Mouse (Mus musculus): ENCODE measurements around the gene Rap1a.

Gene Rap1a

DNA sequence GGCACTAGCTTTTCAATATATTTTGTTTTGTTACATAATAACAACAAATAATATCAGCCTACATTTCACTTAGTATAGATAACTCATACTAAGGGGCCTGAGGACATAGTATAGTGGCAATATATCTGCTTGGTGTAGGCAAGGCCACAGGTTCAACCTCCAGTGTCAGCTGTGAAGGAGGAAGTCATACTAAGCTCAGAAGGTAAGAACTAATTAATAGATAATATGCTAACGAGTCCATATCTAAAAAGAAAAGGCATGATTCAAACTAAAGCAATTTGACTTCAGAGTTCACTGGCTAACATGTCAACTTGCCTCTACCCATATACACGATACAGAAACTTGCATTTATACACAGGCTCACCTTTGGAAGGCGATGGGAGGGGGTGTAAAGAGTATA is 41.1 kb downstream of the Rap1a start:
- DNase-seq (ENCODE audit: low spot score) = no peak

DNA sequence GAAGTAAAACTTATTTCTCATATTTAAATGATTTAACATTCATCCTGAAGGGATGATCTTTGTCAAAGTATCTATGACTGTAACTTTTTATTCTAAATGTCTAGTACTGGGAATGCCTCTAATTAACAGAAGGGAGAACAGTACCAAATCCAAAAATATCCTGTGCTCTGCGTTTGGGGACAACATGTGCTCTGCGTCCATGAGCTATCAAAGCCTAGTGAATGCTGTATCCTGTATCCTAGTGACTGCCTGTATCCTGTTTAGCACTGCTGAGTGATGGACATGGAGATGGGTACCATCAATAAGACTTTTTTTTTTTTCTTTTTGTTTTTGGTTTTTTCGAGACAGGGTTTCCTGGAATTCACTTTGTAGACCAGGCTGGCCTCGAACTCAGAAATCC is 42.5 kb downstream of the Rap1a start:
- no peak for DNase-seq (ENCODE audit: low spot score)

DNA sequence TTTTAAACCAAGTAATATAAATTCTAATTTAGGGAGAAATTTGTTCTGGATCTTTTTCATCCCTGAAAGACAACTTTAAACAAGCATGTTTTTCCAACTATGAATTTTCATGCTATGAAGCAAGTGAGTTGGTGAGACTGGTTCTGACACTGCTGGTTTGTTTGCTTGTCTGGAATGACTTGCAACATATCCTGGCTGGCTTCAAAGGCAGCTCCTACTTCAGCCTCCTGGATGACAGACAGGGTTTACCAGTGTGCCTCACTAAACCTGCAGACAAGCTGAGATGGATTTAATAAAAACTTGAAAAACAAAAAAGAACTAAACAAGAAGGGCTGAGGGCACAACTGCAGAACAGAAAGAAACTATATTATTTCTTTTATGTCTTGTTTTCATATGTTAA is 43.0 kb downstream of the Rap1a start:
- no peak for DNase-seq (ENCODE audit: low spot score)

DNA sequence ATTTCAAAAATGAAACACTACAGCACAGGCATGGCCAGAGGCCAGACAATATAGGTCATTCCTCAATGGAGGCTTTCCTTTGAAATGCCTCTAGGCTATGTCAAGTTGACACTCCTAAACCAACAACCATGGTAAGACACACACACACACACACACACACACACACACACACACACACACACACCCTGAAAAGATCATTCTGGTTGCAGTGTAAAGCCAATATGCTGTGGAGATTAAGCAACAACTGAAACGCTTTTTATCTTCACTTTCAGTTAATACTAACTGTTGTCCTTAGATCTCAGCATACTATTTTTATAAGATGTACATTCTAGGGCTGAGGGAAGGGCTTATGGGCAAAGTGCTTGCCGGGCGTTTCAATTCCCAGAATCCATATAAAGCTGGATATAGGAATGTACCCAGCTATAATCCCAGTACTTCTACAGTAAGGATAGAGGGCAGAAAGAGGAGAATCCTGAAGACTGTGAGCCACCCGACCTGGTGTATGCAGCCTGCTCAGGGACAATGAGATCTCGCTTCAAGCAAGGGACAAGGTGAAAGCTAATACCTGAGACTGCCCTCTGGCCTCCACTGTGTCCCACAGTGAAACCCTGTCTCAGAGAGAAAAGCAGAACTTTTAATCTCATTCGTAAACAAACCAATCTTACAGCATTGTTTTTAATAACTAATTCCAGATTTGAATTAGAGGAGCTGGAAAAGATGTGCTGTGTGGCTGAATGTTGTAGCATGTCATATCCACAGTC is 43.6 kb downstream of the Rap1a start:
- no peak for DNase-seq (ENCODE audit: low spot score)

DNA sequence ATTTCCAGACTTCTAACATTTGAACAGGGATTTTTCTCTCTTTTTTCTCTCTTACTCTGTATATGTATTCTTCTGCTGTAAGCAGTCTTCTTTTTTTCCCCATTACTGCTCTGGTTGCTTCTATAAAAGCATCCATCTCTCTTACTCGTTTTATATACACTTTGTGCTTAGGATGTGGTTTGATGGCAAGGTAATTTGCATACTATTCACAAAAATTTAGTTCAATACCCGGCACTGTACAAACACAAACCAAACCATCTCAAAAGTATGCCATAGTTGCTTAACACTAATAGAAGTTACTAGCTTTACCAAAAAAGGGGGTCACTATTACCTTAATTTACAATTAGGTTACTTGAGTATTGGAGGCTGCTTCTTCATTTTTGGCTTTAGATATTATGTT is 44.6 kb downstream of the Rap1a start:
- DNase-seq (ENCODE audit: low spot score) = no peak

DNA sequence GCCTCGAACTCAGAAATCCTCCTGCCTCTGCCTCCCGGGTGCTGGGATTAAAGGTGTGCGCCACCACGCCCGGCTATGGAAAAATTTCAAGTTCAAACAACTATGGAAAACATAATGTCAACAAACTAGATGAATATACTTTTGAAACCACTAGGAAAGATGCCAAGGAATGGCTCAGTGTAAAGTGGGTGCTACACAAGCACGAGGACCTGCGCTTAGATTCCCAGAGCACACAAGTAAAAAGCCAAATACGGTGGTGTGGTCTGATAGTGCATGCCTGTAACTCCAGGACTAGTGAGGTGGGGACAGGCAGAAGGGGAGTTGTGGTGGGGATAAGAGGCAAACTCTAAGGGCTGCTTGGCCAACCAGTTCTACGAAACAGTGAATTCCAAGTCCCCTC is 46.0 kb downstream of the Rap1a start:
- DNase-seq (ENCODE audit: low spot score) = no peak

DNA sequence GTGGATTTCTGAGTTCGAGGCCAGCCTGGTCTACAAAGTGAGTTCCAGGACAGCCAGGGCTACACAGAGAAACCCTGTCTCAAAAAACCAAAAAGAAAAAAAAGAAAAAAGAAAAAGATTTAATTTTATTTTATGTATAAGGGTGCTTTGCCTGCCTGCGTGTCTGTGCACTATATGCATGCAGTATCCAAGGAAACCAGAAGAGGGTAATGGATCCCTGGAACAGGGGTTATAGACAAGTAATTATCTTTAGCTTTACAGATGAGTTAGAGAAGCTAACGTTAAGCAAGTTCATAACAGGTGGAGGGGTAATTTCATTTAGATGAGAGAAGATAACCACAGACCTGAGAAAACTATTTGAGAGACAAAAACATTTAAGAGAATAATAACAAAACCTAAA is 47.0 kb downstream of the Rap1a start:
- DNase-seq (ENCODE audit: low spot score) = no peak

DNA sequence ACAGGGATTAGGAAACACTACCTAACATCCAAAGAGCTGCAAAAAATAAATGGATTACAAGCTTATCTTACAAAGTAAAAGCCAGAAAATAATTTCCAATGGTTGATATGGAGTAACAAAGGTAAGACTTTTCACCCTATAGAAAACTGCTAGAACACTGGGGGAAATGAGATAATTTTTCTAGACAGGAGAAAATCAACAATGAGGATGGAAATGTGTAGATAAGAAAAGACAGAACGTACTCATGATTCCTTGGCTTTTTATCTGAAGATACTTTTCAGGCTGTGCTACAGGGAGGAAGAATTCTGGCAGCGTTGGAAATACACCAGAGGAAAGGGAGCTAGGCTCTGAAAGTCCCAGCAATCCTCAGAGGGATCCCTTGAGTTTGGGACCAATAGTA is 50.3 kb downstream of the Rap1a start:
- no peak for DNase-seq (ENCODE audit: low spot score)

DNA sequence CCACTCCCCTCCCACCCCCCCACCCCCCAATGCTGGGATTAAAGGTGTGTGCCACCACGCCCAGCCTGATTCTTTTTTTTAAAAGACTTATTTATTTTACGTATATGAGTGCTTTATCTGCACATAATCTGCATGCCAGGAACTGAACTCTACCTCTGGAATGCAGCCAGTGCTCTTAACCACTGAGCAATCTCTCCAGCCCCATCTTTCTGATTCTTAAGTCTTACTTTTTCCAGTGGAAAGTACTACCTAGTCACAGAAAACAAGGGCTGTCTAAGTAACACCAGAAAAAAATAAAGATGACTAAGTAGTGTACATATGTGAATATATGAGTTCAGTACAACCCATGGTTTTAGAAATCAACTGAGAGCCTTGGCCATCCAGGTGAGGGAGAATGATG is 54.6 kb downstream of the Rap1a start:
- no peak for DNase-seq (ENCODE audit: low spot score)

DNA sequence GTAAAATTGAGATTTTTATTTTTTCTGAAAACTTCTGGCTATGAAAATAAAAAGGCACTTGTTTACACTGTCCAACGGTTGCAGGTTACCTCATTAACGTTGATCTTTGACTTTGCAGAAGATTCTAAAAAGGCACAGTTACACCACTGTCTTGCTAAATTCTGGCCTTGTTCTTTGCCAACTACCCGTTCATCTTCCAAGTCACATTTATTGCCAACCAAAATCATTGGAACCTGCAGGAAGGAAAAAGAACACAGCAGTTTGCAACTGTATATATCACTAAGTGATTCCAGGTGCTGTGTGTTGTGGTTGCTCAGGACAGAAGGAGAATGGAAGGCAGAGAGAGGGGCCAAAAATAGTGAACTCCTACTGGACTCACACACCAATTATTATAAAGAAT is 63.5 kb downstream of the Rap1a start:
- DNase-seq (ENCODE audit: low spot score) = no peak

DNA sequence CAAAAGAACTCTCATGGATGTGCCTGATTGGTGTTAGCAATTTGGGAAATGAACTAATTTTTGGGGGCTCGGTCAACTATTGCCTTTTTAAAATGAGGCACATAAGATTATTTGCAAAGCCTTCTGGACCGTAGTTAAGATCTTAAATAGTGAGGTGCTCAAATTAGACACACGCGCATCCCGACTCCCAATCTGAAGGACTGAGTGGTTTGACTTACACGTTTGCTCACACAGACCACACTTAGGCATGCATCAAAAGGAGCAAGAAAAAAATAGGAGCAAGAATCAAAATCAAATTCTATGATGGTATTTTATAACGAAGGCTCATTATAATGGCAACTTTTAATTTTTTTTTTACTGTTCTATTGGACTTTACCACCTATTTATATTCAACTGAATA is 64.1 kb downstream of the Rap1a start:
- DNase-seq (ENCODE audit: low spot score) = no peak

DNA sequence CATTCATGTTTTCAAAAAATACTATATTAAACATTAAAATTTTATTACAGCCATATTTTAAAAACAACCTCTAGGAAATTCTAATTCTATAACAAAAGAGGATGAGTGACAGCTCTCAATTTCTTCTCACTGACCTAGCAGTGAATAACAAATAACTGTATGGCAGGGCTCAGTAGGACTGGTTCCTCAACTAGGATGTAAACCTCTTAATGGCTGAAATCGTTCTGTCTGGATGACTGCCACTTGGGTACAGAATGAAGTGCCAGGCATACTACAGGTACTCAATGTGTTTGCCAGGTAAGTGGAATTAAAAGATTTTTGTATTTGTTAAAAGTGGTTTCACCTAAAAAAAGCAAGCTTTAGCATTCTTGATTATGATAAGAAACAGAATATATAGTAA is 65.0 kb downstream of the Rap1a start:
- DNase-seq (ENCODE audit: low spot score) = no peak

DNA sequence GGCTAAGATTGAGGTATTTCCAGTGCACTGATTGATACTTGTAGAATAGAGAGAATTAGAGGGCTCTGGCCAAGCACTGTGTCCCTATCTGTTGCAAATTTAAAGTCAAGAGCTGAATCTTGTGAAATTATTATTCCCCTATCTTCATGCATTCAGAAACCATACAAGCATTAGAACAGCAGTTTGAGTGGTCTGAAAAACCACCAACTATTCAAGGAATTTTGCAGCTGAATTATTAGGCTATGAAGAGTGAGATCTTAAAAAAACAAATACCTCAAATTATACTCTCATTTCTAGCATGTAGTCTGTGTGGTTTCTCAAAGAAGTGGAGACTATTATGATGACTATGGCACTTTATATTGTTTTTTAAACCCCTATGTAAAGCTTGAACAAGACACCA is 65.9 kb downstream of the Rap1a start:
- no peak for DNase-seq (ENCODE audit: low spot score)

DNA sequence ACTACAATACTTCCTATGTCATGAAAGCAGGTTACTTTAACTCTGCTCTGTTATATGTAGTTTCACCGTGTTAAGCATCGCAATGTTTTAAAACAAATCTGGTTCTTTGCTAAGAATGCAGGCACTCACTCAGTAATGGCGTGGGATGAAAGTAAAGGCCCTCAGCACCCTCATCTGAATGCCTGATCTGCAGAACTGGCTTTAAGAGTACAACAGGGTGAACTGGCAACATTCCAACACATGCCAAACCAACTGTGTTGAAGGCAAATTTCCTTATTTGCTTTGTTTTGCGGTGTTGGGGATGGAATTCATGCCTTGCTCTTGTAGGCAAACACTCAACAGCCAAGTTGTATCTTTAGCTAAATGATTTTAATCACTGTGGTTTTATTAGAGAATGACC is 67.6 kb downstream of the Rap1a start:
- DNase-seq (ENCODE audit: low spot score) = no peak

DNA sequence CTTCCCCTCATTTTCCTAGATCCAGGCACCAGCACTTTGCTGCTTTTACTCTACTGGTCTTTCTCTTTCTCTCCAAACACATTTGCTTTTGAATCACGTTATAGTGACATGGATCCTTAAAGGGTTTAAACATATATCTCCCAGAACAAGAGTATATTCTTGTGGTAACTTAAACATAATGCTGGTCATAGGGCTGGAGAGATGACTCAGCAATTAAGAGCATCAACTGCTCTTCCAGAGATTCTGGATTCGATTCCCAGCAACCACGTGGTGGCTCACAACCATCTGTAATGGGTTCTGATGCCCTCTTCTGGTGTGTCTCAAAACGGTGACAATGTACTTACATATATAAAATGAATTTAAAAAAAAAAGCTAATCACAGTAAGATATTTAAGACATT is 68.8 kb downstream of the Rap1a start:
- no peak for DNase-seq (ENCODE audit: low spot score)

DNA sequence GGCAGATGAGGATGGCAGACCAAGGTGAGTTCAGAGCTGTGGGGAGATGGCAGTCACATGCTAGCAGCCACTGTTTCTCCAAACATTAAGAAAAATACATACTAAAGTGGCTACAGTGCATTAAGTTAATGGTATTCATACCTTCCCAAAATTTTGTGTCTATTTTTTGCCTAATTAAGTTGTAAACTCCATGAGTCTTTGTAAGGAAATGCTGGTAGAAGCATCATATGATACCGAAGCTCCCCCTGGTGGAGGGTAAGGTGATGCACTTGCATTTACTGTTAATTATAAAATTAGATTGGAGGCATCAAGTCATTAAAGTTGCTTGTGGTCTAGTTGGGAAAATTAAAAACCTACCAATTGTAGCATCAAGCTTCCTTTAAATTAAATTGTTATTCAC is 75.1 kb downstream of the Rap1a start:
- DNase-seq (ENCODE audit: low spot score) = peak; percentile 75

DNA sequence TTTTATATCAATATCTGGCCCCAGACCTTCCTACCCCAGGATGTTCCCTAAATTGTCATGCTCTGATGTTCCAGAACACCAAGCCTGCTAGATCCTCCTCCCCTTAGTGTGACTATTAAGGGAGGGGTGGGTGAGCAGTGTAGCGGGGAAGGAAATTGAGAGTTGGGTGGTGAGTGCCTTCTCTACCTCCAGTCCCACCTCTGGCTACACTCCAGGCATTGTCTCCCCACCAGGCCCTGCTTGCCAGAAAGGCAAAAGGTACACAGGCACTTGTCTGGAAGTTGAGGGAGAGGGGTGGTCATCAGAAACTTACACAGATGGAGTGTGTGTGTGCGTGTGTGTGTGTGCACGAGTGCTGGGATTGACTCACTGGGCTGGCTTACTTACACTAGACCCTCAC is 78.6 kb downstream of the Rap1a start:
- no peak for DNase-seq (ENCODE audit: low spot score)

DNA sequence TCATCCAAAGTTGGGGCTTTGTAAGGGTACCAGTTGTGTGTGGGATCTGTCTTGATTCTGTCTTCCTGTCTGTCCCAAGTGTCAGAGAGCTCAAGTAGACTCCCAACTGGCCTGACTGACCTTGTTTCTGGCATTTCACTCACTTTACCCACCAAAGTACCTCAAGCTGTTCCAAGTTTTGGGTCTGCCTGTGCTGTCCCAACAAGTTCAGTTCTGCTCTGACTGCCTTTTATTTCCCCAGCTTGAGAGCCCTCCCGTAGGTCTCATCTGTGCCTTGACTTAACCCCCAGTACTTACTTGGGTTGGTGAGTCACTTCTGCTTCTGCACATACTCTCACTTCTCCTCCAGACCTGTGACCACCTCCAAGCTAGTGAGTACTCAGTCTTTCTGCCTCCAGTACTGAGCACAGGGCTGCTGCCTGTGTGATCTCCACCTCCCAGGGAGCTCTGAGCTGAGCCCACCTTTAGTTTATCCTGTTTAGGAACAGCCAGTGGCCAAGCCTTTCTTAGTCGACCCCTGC is 79.4 kb downstream of the Rap1a start:
- DNase-seq (ENCODE audit: low spot score) = no peak

DNA sequence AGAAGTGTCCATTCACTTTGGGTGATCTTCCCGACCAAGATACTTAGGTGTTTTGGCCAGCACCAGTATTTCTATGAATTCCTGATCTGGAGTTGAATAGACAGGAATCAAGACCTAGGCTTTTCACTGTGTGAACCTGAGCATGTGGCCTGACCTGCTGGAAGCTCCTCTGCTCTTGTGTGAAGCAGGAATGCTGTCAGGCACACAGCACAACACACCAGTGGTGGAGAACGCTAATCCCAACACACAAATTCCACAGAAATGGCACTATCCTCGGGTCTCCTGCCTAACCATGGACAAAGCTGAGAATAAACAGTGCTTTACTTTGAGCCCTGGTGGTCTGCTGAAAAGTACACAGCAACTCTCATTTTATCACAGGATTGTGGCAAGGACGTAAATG is 80.6 kb downstream of the Rap1a start:
- DNase-seq (ENCODE audit: low spot score) = no peak

DNA sequence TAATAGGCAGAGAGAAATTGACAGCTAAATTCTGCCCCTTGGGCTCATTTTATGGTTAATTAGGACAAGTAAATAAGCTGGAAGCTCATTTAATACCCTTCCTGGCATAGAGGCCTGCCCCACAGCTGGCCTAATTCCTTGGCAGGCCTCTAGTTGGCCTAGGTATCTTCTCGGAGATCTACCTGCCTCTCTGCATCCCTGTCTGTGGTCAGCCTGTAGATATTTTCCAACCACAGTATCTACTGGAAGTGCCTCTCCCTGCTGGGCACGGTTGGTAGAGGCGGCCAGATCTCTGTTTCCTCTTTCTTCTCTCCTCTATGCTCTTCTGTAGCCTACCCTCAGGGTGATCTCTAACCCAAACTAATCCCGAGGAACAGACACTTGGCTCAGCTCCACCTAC is 81.2 kb downstream of the Rap1a start:
- no peak for DNase-seq (ENCODE audit: low spot score)

DNA sequence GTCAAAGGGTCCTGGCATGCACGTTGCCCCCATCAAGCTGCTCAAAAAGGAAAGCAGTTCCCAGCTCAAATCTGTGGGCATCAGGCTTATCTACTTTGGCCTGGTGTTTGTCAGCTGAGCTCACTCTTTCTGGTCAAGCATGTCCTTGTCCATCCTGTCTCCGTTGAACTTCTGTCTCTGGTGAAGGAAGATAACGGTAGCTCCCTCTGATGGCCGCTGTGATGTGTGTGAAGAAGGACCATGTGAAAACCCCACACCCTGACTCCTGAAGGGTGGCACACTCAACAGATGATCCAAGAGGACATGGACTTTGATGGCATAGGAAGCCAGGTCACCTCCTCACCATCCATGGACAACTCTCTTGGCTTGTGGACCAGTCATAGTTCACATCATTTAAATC is 82.4 kb downstream of the Rap1a start:
- peak; percentile 18 for DNase-seq (ENCODE audit: low spot score)

DNA sequence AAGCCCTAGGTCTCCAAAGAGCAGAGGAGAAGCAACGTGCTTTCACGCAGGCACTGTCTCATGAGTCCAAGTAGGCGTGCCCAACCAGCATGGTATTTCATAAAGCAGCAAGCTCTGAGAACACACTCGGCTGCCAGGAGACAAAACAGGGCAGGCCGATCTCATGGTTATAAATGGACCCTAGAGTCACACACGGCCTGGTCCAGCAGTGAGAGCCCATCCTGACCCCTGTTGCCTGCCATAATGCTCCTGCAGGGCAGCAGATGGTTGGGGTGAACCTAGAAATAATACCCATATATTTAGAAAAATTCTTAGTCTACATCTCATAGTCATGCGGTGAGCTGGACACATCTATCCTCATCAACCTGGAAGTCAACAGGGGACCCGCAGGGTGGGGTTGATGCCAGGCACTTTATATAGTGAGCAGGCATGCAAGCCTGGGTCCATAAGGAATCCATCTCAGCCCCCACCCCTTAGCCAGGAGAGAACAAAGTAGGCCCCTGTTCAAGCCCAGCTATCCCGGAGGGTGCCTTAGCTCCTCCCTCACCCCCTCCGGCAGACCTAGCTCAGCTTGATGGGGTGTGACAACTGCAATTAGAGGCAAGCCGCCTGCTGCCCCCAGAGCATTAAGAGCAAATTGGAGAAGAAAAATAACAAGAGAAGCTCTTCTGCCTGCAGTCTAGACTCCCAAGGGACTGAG is 83.1 kb downstream of the Rap1a start:
- DNase-seq (ENCODE audit: low spot score) = peak; percentile 31

DNA sequence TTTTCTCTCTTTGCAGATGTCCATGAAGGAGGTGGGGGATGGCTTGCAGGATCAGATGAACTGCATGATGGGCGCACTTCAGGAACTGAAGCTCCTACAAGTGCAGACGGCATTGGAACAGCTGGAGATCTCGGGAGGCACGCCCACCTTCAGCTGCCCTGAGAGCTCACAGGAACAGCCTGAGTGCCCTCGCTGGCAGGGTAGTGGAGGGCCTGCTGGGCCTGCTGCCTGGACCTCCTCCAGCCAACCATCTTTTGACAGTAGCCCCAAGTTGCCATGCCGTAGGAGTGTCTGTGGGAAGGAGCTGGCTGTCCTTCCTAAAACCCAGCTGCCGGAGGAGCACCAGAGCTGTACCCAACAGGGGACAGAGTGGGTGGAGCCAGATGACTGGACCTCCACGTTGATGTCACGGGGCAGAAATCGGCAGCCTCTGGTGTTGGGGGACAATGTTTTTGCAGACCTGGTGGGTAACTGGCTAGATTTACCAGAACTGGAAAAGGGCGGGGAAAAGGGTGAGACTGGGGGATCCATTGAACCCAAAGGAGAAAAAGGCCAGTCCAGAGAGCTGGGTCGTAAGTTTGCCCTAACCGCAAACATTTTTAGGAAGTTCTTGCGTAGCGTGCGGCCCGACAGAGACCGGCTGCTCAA is 84.7 kb downstream of the Rap1a start:
- DNase-seq (ENCODE audit: low spot score) = peak; percentile 11

Measured in embryo, embryonic 10 days (tissue).